Mouse (Mus musculus): ENCODE results near the gene Sema4c. TPM values are rescaled to one million over a fixed set of nuclear protein-coding genes. Genes with fewer than 3 reads are reported as not detected.

Gene Sema4c
- polyA plus RNA-seq, 1 experiment from 2014 or later = 6.9 TPM

GRCm38 (mm10) chr1:36593099-36593498, 35.0 kb upstream of the Sema4c start:
- no peak for ATAC-seq

GRCm38 (mm10) chr1:36591408-36591807, 33.3 kb upstream of the Sema4c start:
- no peak overlapping the region for H3K4me3 ChIP-seq (ENCODE audit: low read depth, low read length)
- ATAC-seq = no peak
- H3K36me3 ChIP-seq (ENCODE audit: control insufficient read depth, insufficient read depth, low read length) = no peaks in the 10 kb centered on the region
- H3K4me1 ChIP-seq (ENCODE audit: control insufficient read depth, insufficient read depth, low read length) = peaks cover 3% of the 10 kb centered on the region; the same call in 1 of the 2 replicates
- no peak overlapping the region for H3K4me2 ChIP-seq (ENCODE audit: low read length)
- DNase-seq (ENCODE audit: low spot score) = no peak
- H3K9me3 ChIP-seq (replicated peaks; ENCODE audit: control insufficient read depth, low read length) = no peaks in the 10 kb centered on the region
- 91% methylated on average over 2 of the region's 2 CpGs for WGBS
- no peak overlapping the region for H3K27ac ChIP-seq (ENCODE audit: low read depth, low read length)
- no peak overlapping the region for H3K9ac ChIP-seq (ENCODE audit: low read length)
- no peaks in the 10 kb centered on the region for H3K27me3 ChIP-seq (replicated peaks; ENCODE audit: control insufficient read depth, insufficient read depth, low read length)

More at GRCm38 (mm10) chr1:36593099-36593498, 35.0 kb upstream of the Sema4c start:
- Histone ChIP-seq H3K27ac (ENCODE audit: low read depth, low read length) (no peak overlapping the region), H3K9me3 (replicated peaks; ENCODE audit: control insufficient read depth, low read length) (no peaks in the 10 kb centered on the region), H3K4me2 (ENCODE audit: low read length) (no peak overlapping the region), H3K4me1 (ENCODE audit: control insufficient read depth, insufficient read depth, low read length) (peaks cover 3% of the 10 kb centered on the region; the same call in 1 of the 2 replicates), H3K36me3 (ENCODE audit: control insufficient read depth, insufficient read depth, low read length) (no peaks in the 10 kb centered on the region), H3K27me3 (replicated peaks; ENCODE audit: control insufficient read depth, insufficient read depth, low read length) (no peaks in the 10 kb centered on the region), H3K9ac (ENCODE audit: low read length) (no peak overlapping the region), H3K4me3 (ENCODE audit: low read depth, low read length) (no peak overlapping the region)
- WGBS = 0% methylated on average over 1 of the region's 1 CpGs
- no peak for DNase-seq (ENCODE audit: low spot score)

GRCm38 (mm10) chr1:36590664-36591063, 32.5 kb upstream of the Sema4c start:
- H3K4me3 ChIP-seq (ENCODE audit: low read depth, low read length) = no peak overlapping the region
- no peaks in the 10 kb centered on the region for H3K9me3 ChIP-seq (replicated peaks; ENCODE audit: control insufficient read depth, low read length)
- peaks cover 3% of the 10 kb centered on the region; the same call in 1 of the 2 replicates for H3K4me1 ChIP-seq (ENCODE audit: control insufficient read depth, insufficient read depth, low read length)
- 64% methylated on average over 9 of the region's 9 CpGs for WGBS
- H3K27ac ChIP-seq (ENCODE audit: low read depth, low read length) = no peak overlapping the region
- H3K4me2 ChIP-seq (ENCODE audit: low read length) = no peak overlapping the region
- H3K27me3 ChIP-seq (replicated peaks; ENCODE audit: control insufficient read depth, insufficient read depth, low read length) = peaks cover 2% of the 10 kb centered on the region; the same call in 1 of the 2 replicates
- no peak overlapping the region for H3K9ac ChIP-seq (ENCODE audit: low read length)
- H3K36me3 ChIP-seq (ENCODE audit: control insufficient read depth, insufficient read depth, low read length) = no peaks in the 10 kb centered on the region
- no peak for DNase-seq (ENCODE audit: low spot score)
- no peak for ATAC-seq

GRCm38 (mm10) chr1:36589486-36589885, 31.3 kb upstream of the Sema4c start:
- no peaks in the 10 kb centered on the region for H3K9me3 ChIP-seq (replicated peaks; ENCODE audit: control insufficient read depth, low read length)
- no peaks in the 10 kb centered on the region for H3K36me3 ChIP-seq (ENCODE audit: control insufficient read depth, insufficient read depth, low read length)
- no peak; the same call in 1 of the 2 replicates for ATAC-seq
- DNase-seq (ENCODE audit: low spot score) = peak; percentile 28
- peaks cover 6% of the 10 kb centered on the region for H3K27me3 ChIP-seq (replicated peaks; ENCODE audit: control insufficient read depth, insufficient read depth, low read length)
- H3K27ac ChIP-seq (ENCODE audit: low read depth, low read length) = no peak overlapping the region
- 40% methylated on average over 6 of the region's 6 CpGs for WGBS
- no peak overlapping the region for H3K9ac ChIP-seq (ENCODE audit: low read length)
- H3K4me2 ChIP-seq (ENCODE audit: low read length) = no peak overlapping the region
- no peak overlapping the region for H3K4me3 ChIP-seq (ENCODE audit: low read depth, low read length)
- no peaks in the 10 kb centered on the region for H3K4me1 ChIP-seq (ENCODE audit: control insufficient read depth, insufficient read depth, low read length)

- Histone ChIP-seq H3K9me3 (replicated peaks; ENCODE audit: control insufficient read depth, low read length) (no peaks in the 10 kb centered on the region), H3K27me3 (replicated peaks; ENCODE audit: control insufficient read depth, insufficient read depth, low read length) (peaks cover 13% of the 10 kb centered on the region), H3K36me3 (ENCODE audit: control insufficient read depth, insufficient read depth, low read length) (no peaks in the 10 kb centered on the region), H3K4me1 (ENCODE audit: control insufficient read depth, insufficient read depth, low read length) (no peaks in the 10 kb centered on the region), H3K9ac (ENCODE audit: low read length) (no peak overlapping the region), H3K4me3 (ENCODE audit: low read depth, low read length) (no peak overlapping the region), H3K4me2 (ENCODE audit: low read length) (no peak overlapping the region), H3K27ac (ENCODE audit: low read depth, low read length) (peak overlapping the region; percentile 9; the same call in 1 of the 2 replicates)
- no peak for ATAC-seq
- 73% methylated on average over 13 of the region's 13 CpGs for WGBS
- no peak for DNase-seq (ENCODE audit: low spot score)
Measured at GRCm38 (mm10) chr1:36588476-36589450, 30.6 kb upstream of the Sema4c start.

GRCm38 (mm10) chr1:36587860-36588259, 29.7 kb upstream of the Sema4c start:
- WGBS = 91% methylated on average over 6 of the region's 6 CpGs

GRCm38 (mm10) chr1:36586288-36586687, 28.1 kb upstream of the Sema4c start:
- Histone ChIP-seq H3K27ac (ENCODE audit: low read depth, low read length) (no peak overlapping the region), H3K4me2 (ENCODE audit: low read length) (no peak overlapping the region), H3K27me3 (replicated peaks; ENCODE audit: control insufficient read depth, insufficient read depth, low read length) (peaks cover 23% of the 10 kb centered on the region), H3K9ac (ENCODE audit: low read length) (no peak overlapping the region), H3K9me3 (replicated peaks; ENCODE audit: control insufficient read depth, low read length) (no peaks in the 10 kb centered on the region), H3K36me3 (ENCODE audit: control insufficient read depth, insufficient read depth, low read length) (no peaks in the 10 kb centered on the region), H3K4me3 (ENCODE audit: low read depth, low read length) (no peak overlapping the region), H3K4me1 (ENCODE audit: control insufficient read depth, insufficient read depth, low read length) (0 out of 2 replicates have a peak, but pooled peaks cover 2% of the 10 kb centered on the region)
- 43% methylated on average over 4 of the region's 4 CpGs for WGBS
- DNase-seq (ENCODE audit: low spot score) (no peak), ATAC-seq (no peak)

More at GRCm38 (mm10) chr1:36587860-36588259, 29.7 kb upstream of the Sema4c start:
- no peak for DNase-seq (ENCODE audit: low spot score)
- Histone ChIP-seq H3K36me3 (ENCODE audit: control insufficient read depth, insufficient read depth, low read length) (no peaks in the 10 kb centered on the region), H3K9ac (ENCODE audit: low read length) (no peak overlapping the region), H3K27me3 (replicated peaks; ENCODE audit: control insufficient read depth, insufficient read depth, low read length) (peaks cover 22% of the 10 kb centered on the region), H3K27ac (ENCODE audit: low read depth, low read length) (no peak overlapping the region), H3K4me3 (ENCODE audit: low read depth, low read length) (no peak overlapping the region), H3K9me3 (replicated peaks; ENCODE audit: control insufficient read depth, low read length) (no peaks in the 10 kb centered on the region), H3K4me2 (ENCODE audit: low read length) (no peak overlapping the region), H3K4me1 (ENCODE audit: control insufficient read depth, insufficient read depth, low read length) (no peaks in the 10 kb centered on the region)
- ATAC-seq = no peak

- Histone ChIP-seq H3K4me2 (ENCODE audit: low read length) (no peak overlapping the region), H3K9ac (ENCODE audit: low read length) (no peak overlapping the region), H3K36me3 (ENCODE audit: control insufficient read depth, insufficient read depth, low read length) (no peaks in the 10 kb centered on the region), H3K27ac (ENCODE audit: low read depth, low read length) (no peak overlapping the region), H3K9me3 (replicated peaks; ENCODE audit: control insufficient read depth, low read length) (no peaks in the 10 kb centered on the region), H3K4me1 (ENCODE audit: control insufficient read depth, insufficient read depth, low read length) (peaks cover 20% of the 10 kb centered on the region), H3K27me3 (replicated peaks; ENCODE audit: control insufficient read depth, insufficient read depth, low read length) (peaks cover 23% of the 10 kb centered on the region), H3K4me3 (ENCODE audit: low read depth, low read length) (no peak overlapping the region)
- 87% methylated on average over 8 of the region's 8 CpGs for WGBS
- ATAC-seq (no peak), DNase-seq (ENCODE audit: low spot score) (no peak)
Measured at GRCm38 (mm10) chr1:36583408-36584116, 25.4 kb upstream of the Sema4c start.

All from forebrain, embryonic 14.5 days (tissue).